Mouse (Mus musculus): ENCODE data around the gene Trip12.

- no peak for TF ChIP-seq CTCF (IDR thresholded peaks at IDR 0.05; ENCODE audit: control insufficient read depth, insufficient read depth, low read length)
- no peak for TF ChIP-seq POLR2A (IDR thresholded peaks at IDR 0.05; ENCODE audit: borderline replicate concordance, control insufficient read depth, low read depth, low read length)
Measured at GRCm38 (mm10) chr1:84866706-84867230, 26.5 kb upstream of the Trip12 start.
